Mouse (Mus musculus): Measurements from ENCODE around the gene Spag7.
A peak's percentile ranks its signal among the peaks of the same experiment; 100 is the strongest.

The Spag7 gene

DNA sequence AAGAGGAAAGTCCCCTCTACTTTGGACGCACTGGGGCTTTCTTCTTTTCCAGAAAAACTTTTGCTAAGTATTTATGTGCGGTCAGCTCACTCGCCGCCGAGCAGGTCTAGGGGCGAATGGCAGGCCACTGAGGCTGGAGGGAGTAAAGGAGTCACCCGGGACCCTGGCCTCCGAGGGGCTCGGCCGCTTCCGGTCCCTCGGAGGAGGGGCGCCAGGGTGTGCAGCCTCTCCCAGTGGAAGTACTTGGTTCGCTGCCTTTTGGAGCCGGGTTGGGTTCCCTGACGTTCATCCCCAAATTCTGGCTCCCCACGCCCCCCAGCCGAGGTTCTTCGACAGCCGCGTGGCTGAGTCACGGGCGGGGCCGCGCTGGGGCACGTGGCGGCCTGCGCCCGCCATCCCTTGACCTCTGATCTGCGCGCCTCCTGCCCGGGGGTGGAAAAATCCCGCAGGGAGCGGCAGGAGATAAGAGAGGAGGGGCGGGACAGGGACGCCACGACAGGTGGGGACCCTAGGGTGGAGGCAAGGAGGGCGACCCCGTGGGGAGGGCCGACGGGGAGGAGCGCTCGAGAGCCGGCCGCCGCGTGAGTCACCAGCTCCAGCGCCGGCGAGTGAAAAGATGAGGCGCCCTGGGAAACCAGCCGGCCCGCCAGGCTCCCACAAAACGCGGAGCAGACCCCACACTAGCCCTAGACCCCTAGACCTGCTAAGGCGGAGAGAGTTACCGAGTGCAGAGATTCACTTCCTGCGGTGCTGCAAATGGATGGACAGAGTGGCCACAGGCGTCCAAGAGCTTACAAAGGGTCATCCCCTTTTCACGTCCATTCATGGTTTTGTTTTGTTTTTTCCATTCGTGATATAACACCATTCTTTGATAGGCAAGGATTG is 13.4 kb downstream of the Spag7 start:
- DNase-seq: peak; percentile 64 to 67

DNA sequence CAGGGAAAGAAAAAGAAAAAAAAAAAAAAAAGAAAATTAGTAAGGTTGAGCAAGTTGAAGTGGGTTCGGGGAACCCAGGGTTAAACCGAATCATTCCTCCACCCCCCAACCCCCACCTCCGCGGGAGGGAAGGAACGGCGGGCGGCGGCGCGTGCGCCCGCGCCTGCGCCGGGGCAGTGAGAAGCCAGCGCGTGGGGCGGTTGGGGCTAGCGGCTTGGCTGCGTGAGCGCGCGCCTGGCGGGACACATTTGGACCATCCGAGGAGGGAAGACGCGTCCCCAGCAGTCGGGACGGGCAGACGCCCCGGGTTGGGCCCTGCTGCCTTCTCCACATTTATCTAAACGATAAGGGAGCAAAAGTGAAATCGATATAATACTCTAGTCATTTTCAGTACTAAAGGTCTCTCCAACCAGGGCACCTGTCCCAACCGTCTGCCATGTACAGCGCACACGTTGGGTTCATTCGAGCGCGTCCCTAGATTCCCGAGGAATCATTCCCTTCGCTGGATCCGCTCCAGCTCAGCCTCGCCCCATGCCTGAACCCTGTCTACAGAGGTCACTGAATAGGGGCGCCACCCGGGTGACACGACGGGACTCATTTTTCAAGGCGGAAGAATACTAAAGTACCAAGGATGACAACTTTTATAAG is 14.2 kb downstream of the Spag7 start:
- DNase-seq: peak; percentile 92 to 95

DNA sequence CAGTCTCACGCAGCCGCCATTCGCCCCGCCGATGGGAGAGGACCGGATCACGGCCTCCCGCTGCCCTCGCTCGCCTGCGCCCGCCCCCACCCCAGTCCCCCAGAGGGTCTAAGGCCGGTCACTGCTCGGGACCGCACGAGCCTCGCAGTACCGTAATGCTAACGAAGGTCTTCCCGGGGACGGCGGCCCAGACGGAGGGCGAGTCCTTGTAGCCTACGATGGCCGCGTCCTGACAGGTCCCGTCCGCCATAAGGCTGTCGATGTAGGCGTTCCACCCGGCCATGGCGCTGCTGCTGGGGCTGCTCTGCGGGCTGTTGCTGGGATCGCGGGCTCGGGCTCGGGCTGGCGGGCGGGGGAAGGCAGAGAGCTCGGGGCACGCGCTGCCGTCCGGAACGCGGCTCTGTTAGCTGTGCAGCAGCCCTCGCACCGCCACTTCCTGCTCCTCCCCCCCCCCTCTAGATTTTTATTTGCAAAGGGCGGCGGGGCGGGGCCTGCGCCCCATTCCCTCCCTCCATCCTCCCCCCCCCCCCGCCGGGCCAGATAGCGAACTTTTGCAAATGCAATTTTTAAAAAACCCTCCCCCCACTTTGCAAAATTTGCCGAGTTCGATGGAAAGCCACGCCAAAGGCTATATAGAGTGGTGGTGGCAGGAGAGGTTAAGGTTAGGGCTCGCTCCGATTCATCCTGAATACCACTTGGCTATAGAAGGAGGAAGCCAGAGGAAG is 14.9 kb downstream of the Spag7 start, which contains the start of gene Pfn1:
TSS of gene Pfn1 (minus strand) at position 447 of the 725 bp plus-strand sequence.
- DNase-seq: peak; percentile 90 to 91

DNA sequence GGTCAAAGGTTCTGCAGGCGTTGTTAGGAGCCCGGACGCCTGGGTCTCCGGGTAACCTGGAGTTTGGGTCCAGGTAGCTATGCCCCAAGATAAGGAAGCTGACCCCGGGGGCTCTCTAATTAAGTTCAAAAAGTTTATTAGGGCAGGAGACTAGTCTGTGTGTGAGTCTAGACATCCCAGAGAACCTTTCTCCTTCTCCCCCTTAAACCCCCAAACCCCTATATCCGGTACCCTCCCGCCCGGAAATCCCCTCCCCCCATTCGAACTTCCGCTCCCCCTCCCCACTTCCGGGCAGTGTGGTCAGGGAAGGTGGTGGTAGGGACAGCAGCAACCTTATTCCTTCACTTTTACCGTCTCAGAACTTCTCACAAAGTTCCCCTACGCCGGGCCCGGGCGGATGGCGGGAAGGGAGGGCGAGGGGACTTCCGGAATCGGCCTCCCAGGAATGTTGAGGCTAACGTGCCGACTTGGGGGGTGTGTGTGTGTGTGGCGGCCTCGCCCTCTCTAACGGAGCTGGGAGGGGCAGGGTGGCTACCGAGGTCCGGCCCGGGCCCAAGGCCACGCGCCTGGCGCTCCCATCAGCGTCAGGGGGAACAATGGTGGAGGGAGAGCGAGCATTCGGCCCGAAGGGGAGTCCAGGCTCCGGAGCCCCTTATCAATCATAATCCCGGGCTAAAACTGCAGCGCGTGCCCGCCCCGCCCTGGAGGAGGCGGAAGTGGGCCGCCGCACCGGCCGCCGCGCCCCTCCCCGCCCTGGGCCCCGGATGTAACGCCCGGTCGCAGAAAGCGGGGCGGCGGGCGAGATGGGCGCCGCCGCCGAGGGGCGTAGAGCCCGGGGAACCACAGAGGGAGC is 15.6 kb downstream of the Spag7 start:
- DNase-seq: peak; percentile 83 to 84

DNA sequence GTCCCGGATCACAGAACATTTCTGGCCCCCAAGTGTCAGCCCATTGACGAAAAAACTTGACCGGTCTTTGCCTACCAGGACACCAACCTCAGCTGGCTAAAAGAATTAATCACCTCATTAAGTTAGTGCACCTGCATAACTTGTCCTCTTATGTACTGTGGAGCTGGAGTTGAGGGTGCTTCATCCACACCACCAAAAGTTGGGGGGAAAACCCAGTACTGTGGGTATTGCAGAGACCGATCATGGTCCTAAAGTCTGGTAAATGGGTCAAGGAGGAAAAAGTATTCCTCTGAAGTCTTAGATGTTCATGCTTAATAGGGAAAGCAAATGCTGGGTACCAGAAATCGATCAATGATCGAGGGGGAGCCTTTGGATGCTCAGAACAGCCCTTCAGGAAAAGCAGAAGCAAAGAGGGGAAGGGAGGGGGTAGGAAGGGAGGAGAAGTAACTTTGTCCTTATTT is 16.3 kb downstream of the Spag7 start:
- DNase-seq: no peak

DNA sequence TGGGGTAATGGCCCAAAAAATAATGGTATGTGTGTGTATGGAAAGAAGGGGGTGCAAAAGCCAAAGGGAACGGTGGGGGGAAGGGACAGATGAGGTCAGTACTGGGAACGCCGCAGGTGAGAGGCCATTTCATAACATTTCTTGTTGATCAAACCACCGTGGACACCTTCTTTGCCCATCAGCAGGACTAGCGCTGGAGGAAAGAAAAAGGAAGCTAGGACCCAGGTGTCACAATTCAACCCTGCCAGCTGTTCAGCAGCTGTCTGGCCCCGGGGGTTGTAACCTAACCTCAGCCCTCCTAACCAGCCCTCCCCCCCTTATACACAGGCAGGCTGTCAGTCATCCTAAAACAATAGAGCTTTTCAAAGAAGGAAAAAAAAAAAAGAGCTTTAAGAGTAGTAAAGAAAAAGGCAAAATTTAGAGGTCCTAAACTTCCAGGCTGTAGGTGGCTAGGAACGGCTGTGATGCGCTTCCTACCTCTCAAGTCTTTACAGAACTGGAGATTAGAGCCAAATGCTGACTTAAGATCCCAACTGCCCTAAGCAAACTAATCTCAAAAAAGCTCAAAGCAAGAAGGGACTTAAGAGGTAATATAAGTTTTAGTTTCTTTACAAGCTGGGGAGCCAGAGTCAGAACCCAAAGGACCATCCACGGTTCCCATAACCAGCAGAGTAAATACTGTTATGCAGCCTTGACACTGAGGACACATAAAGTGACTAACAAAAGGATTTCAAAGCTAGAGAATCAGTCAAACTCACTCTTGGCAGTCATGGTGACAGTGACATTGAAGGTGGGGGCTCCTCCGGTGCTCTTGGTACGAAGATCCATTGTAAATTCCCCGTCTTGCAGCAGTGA is 17.0 kb downstream of the Spag7 start:
- peak in 1 of 2 experiments; percentile 34 for DNase-seq

DNA sequence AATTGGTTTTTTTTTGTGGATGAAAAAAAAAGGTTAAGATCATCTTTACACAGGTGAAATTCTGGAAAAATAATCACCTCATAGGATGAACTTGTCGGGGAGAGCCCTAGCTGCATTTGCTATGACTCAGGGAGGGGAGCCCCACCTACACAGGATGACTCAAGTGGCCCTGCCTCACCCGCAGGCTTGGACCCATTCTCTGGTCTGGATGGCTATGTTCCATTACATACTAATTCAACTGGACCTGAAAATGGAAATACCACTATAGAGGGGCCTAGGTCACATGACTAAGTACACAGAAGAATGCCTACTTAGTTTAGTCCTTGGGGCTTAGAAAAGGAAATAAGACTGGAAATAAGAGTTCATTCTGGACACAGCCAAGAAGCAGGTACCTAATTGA is 17.8 kb downstream of the Spag7 start:
- no peak for DNase-seq

DNA sequence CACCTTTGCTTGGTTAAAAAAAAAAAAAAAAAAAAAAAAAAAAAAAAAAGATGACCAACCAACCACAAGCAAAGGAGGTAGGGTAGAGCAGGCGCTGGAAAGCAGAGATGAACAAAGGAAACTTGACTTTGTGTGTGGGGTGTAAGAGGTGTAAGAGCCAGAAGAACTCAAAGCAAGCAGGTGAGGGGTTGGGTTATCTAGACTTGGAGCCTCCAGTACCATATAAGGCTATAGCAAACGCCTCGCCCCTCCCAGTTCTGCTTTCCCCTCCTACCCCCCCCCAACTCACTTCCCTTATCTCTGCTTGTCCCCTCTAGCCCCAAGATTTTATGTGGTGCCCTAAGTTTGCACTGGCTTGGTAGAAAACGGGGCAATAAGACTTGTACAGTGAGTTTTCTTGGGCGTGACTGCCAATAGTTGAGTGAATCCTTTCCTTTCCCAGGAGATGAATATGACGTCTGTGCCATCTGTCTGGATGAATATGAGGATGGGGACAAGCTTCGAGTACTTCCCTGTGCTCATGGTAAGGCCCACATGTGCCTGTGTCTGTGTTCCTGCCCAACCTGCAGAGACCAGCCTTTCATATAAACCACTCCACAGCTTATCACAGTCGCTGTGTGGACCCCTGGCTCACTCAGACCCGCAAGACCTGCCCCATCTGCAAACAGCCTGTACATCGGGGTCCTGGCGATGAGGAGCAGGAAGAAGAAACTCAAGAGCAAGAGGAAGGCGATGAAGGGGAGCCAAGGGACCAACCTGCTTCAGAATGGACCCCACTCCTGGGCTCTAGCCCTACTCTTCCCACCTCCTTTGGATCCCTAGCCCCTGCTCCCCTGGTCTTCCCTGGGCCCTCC is 18.7 kb downstream of the Spag7 start:
- no peak for DNase-seq

DNA sequence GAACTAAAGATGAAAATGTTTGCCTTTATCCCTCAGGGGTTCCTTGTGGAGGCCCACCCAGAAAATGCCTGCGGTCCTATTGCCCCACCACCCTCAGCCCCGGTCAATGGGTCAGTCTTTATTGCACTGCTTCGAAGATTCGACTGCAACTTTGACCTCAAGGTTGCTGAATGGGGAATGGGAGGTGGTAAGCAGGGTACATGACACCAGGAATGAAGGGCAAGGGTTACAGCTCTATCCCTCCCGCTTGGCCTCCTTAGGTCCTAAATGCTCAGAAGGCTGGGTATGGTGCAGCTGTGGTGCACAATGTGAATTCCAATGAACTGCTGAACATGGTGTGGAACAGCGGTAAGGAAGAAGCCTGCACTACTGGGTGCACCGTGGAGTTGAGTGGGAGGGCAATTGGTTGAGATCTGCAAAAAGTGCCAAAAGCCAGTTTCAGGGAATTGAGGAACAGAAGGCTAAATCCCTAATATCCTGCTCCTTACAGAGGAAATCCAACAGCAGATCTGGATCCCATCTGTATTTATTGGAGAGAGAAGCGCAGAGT is 20.0 kb downstream of the Spag7 start:
- DNase-seq: no peak

DNA sequence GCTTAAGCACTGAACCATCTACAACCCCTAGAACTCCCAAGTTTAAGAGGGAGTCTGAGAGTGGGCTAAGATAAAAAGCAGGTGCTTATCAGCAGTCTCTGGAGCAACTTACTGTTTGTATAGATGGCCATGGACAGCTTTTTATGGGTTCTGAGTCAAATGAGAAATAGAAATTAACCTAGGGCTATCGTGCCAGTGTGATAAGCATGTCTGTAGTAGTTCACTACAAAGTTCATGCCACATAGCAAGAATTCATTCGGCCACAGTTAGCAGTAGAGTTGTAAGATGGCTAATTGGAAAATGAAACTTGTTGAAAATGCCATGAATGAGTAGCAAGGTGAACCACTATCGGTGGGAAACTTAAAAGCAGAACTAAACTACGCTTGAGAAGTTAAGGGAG is 20.7 kb downstream of the Spag7 start:
- no peak for DNase-seq

DNA sequence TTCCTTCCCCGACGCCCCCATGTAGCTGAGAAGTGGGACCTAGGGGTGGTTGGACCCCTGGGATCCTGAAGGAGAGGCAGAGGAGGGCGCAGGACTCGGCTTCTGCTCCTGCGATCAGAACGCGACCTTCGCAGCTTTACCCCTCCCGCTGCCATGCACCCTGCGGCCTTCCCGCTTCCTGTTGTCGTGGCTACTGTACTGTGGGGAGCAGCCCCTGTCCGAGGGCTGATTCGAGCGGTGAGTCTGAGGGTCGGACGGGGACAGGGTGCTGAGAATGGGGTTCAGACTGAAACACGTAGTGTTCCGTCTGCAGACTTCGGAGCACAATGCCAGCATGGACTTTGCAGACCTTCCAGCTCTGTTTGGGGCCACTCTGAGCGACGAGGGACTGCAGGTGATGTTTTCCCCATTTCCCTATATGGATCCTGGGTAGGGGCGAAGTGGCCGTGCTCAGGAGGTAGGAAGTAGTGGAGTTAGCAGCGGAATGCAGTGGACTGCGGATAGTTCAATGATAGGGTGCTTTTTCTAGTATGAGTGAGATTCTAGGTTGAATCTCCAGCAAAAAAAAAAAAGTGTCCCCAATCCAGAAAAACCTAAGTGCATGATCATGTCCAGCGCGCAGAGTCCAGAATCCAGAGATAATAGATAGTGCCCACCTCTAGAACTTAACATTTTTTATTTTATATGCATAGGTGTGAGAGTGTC is 21.3 kb downstream of the Spag7 start:
- DNase-seq: peak in 1 of 2 experiments; percentile 46

DNA sequence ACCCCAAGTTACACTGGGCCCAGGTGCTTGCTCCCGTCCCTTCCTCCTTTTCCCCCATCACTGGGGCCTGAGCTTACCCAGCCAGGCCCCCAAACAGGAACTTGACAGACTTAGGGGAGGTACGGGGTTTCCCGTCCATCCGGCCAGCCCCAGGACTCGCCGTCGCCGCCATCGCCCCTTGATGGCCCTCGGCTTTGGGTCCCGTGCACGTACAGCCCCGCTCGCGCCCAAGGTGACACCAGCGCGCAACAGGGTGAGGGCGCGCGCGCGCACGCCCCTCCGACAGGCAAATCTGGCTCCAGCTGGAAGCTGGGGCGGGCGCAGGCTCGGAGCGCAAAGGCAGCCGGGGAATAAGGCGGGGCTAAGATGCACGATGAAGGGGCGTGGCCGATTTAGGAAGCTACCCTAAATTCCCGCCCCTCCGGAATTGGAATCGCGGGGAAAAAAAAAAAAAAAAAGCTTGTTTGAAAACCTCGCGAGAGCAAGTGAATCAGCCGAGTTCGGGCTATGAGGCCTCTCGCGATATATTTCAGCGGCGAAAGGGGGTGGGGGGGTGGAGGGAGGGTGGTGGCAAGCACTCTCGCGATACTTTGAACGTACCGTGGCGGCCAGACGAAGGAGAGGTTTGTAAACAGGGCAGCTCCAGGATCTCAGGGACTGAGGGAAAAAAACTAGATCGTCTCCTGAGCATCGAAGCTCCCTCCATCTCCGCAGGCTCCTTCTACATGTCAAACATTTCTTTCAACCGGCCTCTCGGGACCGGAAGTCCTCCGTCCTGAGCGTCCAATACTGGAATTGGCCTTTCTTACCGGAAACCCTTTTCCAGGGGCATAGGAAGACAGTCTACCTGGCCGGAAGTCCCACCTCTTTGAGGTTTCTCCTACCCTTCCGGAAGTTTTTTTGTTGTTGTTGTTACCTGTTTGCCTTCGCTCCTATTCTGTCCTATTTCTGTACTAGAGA is 22.2 kb downstream of the Spag7 start, which contains the start of the genes Rnf167 and Slc25a11:
TSS of gene Rnf167 (plus strand) at position 545 of the 960 bp plus-strand sequence.
TSS of gene Slc25a11 (minus strand) at position 789 of the 960 bp plus-strand sequence.
- DNase-seq: peak; percentile 98 to 99

DNA sequence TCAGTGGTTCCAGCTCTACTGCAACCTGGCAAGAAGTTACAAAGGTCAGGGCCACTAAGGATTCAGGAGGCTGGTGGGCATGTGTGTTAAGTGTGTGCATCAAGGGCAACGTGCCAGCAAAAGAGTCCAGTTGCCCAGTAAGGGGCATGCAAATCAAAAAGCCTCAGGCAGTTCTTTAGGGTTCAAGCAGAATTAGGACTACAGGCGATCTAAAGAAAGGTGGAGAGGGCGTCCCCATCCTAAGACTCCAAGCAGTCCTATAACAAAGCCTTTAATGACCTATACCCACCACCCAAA is 23.0 kb downstream of the Spag7 start:
- peak; percentile 56 to 59 for DNase-seq

DNA sequence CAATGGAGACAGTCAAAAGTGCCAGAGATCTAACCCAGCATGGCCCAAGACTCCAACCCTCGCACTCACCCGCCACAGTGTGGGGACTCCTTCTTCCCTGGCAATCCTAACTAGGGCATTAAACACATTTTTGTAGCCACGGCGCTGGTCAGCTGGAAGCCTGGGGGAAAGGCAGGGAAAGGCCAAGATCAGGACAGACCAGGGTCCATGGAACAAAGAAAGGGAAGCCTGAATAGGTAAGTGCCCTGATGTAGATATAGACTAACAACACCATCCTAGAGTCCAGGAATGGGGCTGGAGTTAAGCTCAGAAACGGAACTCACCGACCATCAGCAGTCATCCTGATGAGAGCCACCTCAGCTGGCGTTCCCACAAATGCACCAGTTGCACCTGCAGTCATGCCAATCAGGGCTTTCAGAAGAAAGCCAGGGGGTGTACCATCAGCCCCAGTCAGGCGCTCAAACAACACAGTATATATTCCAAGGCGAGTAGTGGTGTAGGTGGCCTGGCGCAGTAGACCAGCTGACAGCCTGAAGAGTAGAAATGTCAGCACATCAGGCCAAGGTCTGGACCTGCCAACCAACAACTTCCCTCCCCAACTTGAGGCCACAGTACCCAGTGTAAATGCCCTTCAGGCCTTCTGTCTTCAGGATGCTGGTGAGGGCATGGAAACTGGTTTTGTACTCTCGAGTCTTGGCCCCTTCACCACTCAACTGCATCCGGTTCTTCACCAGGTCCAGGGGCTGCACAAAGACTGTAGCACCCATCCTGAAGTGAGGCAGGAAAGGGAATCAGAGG is 23.6 kb downstream of the Spag7 start:
- DNase-seq: no peak

DNA sequence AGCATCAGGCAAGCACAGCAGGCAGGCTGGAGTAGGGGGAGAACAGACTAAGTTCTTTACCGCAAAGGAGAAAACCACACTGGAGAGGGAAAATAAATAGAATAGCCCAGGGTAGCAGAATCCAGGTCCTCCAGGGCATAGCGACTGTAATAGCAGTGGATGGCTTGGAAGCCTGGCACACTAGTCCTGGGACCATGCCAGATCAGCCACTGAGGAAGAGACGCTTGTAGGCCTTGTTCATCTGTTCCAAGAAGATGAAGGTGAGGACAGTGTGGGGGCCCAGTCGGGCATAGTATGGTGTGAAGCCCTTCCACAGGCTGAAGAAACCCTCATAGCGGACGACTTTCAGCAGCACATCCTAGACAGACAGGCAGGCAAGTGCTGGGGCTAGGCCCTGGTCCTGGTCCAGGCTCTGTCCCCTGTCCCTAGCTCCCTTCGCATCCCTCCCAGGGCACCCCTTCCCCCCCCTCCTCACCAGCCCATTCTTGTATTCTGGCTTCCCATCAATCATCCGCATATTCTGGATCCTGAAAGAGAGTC is 24.6 kb downstream of the Spag7 start:
- DNase-seq: peak in 1 of 2 experiments; percentile 51

DNA sequence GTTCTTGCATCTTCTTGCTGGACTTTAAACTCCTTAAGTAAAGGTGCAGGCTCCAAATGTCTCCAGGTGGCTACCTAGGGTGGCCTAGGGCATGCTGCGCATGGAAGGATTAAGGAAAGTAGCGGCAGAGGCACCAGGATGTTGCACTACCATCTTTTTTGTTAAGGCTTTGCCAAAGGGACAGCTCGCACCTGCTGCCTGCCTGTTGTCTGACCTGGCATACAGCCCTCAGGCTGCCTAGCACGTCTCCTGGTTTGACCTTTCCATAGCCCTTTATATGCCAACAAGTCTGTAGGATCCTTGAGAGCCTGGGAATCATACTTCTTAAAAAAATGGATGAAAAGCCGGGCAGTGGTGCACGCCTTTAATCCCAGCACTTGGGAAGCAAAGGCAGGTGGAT is 26.2 kb downstream of the Spag7 start:
- DNase-seq: peak in 1 of 2 experiments; percentile 22

DNA sequence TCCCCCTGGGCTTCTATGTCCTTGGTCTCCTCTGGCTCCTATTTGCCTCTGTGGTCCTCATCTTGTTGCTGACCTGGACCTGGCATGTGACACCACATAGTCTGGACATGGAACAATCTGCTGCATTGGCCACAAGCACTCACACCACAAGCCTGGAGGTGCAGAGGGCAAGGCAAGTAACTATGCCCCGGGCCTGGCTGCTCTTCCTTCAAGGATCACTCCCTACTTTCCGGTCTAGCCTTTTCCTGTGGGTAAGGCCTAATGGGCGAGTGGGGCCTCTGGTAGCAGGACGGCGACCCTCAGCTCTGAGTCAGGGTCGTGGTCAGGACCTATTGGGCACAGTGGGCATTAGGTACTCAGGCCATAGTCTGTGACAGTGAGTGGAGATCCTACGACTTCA is 28.0 kb downstream of the Spag7 start:
- no peak for DNase-seq
